Mouse (Mus musculus): ENCODE measurements at regions not wholly inside any gene's neighbourhood (a gene's known extent, or its start where the extent isn't known, plus 50 kb on each side); places are given as distances from the start of the nearest gene placed in this dataset.

DNA sequence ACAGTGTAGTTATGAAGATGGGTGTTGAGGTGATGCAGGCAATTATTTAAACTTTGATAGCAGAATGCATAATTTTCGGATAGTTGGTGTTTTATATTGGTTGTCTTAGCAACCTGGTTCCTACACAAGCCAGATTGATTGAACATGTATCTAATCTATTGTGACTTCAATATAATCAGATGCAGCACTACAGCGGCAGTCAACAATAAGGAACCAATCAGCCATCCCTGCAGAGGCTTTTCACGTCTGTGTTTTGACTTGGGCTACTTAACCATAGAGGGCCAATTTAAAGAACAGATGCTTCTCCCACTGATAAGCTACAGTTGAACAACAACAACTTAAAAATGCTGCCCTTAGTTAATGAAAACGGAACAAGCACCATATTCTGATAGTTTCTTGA, 267.8 kb downstream of the Lmo7 start:
- no peak for TF ChIP-seq CTCF (IDR thresholded peaks at IDR 0.05; ENCODE audit: extremely low read depth, insufficient read depth, insufficient read length, insufficient replicate concordance)
- no peak for TF ChIP-seq POLR2A (IDR thresholded peaks at IDR 0.05; ENCODE audit: low read depth, low read length)
